Mouse (Mus musculus): Measurements from ENCODE around the gene Gm29094.
A peak's percentile ranks its signal among the peaks of the same experiment; 100 is the strongest.
"Not testable (repeated sequence)": the region's sequence is repeated elsewhere in the genome, so short reads cannot be mapped to it uniquely, and the experiment has no call there.

Gene Gm29094

DNA sequence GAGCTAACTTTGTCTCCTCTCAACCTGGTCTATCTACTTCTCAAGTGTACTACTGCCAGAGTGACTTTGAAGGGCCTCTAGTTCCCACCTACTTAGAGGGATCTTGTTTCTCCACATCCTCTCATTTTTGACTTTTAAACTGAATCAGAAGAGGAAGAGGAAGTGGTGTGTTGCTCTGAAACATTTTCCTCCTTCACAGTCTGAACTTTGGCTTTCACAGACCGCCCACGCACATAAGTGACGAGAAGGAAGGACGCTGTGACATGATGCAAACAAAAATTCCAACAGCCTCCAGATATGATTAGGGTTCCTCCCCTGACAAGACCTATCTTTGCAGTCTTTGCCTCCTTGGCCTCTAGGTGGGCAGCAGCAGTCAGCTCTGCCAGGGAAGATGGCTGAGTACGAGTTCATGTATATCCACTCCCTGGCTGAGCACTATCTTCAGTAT is at the start of gene Gm29094, which contains the start of gene Bcl2a1b:
Gm29094 (plus strand) TSS at position 411 of the 448 bp plus-strand sequence.
Bcl2a1b (plus strand) TSS at position 241 of the 448 bp plus-strand sequence.
- not testable (repeated sequence) for DNase-seq (ENCODE audit: low read depth, low spot score)

- not testable (repeated sequence) for DNase-seq (ENCODE audit: low read depth, low spot score)
Observed at GRCm38 (mm10) chr9:89172539-89172938, 26.6 kb upstream of the Gm29094 start.

DNA sequence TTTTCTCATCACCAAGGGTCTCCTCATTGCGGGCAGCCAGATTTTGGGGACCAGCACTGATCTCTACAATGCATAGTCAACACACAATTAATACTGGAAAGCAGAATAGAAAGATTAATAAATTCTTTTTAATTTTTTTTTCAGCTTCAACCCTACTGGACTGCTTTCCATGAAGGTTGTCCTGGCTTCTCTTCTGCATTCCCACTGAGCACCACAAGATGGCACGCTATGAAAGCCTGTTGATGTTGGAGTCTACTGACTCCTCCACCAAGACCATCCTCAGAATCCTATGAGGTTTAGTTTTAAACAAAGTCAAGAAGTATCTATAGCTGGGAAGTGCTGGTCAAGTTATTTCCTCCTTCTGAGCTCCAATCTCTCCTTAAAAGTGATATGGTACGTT is 20.3 kb upstream of the Gm29094 start:
- peak; percentile 47 for DNase-seq (ENCODE audit: low read depth, low spot score)

DNA sequence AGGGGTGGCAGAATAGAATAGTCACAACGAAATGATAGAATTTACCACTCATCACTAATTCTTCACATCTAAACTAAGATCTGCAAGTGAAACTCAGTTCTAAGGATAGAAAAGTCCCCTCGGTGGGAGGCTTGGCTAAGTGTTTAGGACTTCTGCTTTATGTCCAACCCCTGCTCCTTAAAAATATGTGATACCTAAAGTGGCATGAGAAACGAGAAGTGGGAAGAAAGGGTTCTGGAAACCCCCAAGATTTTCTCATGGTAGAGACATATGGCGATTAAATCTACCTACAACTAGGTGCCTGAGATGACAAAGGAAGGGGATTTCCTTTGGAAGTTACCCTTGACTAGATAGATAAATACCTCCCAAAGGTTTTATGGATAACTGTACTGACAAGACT is 19.7 kb upstream of the Gm29094 start:
- not testable (repeated sequence) for DNase-seq (ENCODE audit: low read depth, low spot score)

- DNase-seq (ENCODE audit: low read depth, low spot score), result not testable (repeated sequence)
Observed at GRCm38 (mm10) chr9:89187006-89187405, 12.2 kb upstream of the Gm29094 start.

GRCm38 (mm10) chr9:89195483-89195882 is 3.7 kb upstream of the Gm29094 start:
- DNase-seq (ENCODE audit: low read depth, low spot score), result not testable (repeated sequence)

DNA sequence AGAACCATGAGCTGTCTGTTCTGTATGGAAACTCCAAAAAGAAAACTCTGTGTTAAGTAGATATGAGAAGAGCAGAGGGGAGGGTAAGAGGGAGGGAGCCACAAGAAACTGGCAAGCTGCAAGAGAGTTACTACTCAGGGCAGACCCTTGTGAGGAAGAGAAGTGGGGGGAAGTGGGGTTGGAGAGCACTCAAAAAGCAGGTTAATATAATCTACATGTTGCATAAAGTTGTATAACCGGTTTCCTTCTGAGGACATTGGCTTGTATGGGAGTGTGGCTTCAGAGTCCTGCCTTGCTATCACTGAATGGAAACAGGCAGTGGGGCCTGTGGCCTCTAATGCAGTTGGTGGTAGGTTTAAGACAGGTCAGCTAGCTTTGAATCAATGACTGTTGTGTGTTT is 1.7 kb upstream of the Gm29094 start:
- not testable (repeated sequence) for DNase-seq (ENCODE audit: low read depth, low spot score)

DNA sequence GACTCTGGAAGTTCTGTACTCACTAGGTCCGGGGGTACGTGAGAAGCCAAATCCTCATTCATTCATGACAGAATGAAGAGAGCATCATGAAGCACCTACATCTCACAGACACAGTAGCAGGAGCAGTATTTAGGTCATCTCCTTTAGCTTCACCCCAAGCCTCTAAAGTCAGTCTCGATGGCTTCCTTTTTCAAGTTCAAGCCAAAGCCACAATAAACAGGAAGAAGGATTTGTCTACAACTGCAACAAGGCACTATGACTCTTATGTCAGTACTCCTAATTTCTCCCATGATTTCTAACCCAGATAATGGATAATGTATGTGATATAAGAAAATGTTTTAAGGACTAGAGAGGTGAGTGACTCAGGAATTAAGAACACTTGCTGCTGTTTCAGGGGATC is 830 bp upstream of the Gm29094 start:
- DNase-seq (ENCODE audit: low read depth, low spot score), result not testable (repeated sequence)

- not testable (repeated sequence) for DNase-seq (ENCODE audit: low read depth, low spot score)
Observed at GRCm38 (mm10) chr9:89202256-89202655, 3.1 kb downstream of the Gm29094 start.

- DNase-seq (ENCODE audit: low read depth, low spot score), result peak; percentile 49
Observed at GRCm38 (mm10) chr9:89208939-89209338, 9.8 kb downstream of the Gm29094 start.

DNA sequence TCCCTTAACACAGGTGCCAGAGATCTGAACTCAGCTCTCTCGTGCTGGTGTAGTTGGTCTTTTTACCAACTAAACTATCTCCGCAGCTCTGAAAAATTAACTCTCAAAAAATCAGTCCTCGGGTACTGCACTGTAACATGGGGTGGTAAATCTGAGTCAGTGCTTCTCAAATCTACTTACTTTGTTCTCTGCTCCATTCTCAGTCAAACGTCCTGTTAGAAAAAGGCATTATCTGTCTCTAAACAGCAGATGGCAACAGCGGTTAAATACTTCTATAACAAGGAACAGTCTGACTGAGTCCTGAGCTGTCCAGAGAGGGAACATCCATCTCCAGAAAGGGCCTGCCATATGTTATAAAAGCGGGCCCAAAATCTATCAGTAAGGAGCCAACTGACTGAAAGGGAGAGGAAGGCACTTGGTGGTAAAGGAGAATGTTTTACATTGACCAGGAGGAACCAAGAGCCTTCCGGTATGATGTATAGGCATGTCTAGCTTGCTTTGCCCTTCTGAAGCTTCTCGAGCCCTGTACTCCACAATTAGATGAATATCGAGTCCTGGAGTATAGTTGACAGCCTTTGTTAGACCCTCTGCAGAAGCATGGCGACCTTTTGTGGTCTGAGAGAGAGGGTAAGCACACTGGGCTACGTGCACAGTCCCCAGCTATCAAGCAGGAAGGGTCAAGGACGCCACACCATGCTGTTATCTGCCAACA is 11.3 kb downstream of the Gm29094 start, which contains the start of gene Mthfs:
Mthfs (plus strand) TSS at position 324 of the 712 bp plus-strand sequence.
- peak; percentile 19 for DNase-seq (ENCODE audit: low read depth, low spot score)

DNA sequence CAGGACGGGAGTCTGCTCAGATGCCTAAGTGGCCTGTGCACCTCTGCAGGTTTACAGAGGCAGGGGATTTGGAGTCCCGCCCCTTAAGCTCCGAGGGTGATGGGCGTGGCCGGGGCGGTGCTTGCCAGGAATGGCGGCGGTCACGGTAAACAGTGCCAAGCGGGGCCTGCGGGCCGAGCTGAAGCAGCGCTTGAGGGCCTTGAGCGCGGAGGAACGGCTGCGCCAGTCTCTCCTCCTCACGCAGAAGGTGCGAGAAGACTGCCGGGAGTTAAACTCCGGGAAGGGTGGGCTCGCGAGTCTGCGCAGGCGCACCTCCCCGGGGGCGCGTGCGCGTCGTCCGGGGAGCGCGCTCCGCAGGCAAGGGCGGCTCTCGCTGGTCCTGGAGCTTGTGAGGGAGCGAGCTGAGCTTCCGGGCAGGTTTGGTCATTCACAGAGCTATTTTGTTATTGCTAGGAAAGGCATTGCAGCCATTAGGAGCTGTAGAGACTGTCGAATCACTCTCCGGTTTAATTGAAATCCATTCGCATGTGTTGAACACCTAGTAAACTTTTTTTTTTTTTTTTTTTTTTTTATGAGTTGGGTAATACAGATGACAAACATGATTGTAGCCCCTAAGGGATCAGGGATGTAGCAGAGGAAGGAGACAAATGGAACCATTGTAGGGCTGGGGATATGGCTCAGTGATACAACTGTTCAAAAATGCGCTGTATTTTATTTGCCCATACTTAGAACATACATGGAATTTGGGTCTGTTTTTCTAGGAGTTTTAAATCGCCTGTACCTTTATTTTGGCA is 12.1 kb downstream of the Gm29094 start:
- DNase-seq (ENCODE audit: low read depth, low spot score), result peak; percentile 26

DNA sequence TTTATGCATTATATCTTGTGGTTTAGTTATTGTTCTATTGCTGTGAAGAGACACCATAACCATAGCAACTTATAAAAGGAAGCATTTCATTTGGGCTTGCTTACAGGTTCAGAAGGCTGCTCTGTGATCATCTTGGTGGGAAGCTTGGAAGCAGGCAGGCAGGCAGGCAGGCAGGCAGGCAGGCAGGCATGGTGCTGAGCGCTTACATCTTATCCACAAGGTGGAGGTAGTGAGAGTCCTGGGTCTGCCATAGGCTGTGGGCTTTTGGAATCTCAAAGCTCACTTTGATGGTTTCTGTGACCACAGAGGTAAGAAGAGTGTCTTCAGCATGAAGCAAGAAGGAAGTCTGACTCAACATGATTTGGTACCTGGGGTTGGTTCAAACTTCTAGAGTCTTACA is 13.2 kb downstream of the Gm29094 start:
- not testable (repeated sequence) for DNase-seq (ENCODE audit: low read depth, low spot score)

GRCm38 (mm10) chr9:89218174-89218573 is 19.0 kb downstream of the Gm29094 start:
- DNase-seq (ENCODE audit: low read depth, low spot score), result not testable (repeated sequence)

DNA sequence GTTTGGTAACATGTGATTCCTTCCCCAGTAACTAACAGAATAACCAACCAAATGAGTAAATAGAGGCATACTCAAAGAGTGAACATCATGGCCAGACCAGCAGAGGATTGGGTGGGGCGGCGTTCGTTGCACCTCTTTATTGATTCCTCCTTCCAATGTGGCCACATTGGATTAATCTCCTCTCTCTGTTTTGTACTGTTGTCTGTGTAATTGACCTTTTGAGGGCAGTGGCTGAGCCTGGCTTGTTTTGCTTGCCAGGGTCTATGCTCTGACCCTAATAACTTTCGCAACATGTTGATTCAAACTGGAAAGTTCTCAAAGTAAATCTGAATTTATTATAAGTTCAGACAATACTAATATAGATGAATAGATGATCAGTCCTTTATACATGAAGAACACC is 20.5 kb downstream of the Gm29094 start:
- not testable (repeated sequence) for DNase-seq (ENCODE audit: low read depth, low spot score)

- DNase-seq (ENCODE audit: low read depth, low spot score), result not testable (repeated sequence)
Observed at GRCm38 (mm10) chr9:89220704-89221287, 21.6 kb downstream of the Gm29094 start.

GRCm38 (mm10) chr9:89226071-89226470 is 26.9 kb downstream of the Gm29094 start:
- peak; percentile 51 for DNase-seq (ENCODE audit: low read depth, low spot score)

GRCm38 (mm10) chr9:89228122-89228521 is 28.9 kb downstream of the Gm29094 start:
- no peak for DNase-seq (ENCODE audit: low read depth, low spot score)

DNA sequence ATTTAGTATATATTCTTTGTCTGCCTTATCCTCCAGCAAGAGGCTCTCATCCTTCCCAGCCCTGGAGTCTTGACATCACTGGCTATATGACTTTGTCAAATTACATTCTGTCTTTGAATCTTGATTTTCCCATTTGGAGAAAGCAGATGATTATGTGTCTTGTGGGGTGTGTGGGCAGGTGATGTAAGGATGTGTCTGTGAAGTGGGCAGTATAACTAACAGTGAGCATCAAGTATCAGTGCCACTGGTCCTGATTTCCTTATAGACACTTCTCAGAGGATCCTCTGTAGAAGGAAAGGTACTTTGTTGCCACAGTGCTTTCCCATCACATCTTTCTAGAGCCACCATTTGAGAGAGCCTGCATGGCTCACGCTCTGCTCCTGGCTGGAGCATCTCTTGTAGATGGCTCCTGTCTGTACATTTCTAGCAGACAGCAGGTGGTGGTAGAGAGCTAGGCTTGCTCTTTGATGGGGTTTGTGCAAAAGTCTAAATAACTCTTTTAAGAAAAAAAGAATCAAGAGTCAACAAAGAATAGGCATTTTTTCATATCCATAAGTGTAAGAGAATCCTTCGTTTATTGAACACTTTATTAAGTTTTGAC is 31.8 kb downstream of the Gm29094 start:
- not testable (repeated sequence) for DNase-seq (ENCODE audit: low read depth, low spot score)

- not testable (repeated sequence) for DNase-seq (ENCODE audit: low read depth, low spot score)
Observed at GRCm38 (mm10) chr9:89237131-89237530, 38.0 kb downstream of the Gm29094 start.

DNA sequence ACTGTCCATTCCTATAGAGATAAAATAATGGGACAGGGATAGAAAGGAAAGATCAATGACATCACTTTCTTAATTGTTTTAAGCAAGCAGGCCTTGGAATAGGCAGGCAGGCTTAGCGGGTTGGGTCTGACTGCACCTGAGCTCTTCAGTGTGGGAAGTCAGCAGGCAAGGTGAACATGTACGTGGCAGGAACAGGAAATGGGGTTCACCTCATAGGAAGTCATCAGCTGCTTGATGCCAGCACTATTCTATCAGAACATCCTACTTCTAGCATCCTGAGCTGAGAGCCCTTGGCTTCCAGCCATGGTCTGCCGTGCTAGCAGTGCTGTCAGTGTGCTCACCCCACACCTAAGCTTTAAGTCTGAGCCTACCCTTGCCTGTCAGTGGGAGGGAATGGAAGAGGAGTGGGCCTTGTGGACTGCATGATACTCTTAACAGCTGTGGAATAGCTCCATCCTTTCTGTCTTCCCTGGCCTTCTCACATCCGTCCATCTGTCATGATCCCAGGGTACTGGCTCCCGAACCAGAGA is 39.9 kb downstream of the Gm29094 start:
- not testable (repeated sequence) for DNase-seq (ENCODE audit: low read depth, low spot score)
